Mouse (Mus musculus) T-helper 17 cell (primary cell): ENCODE data around the gene Slc23a4.

Experiments
- in situ Hi-C, 2 experiments: fragments of 300-600 bp; cut with MboI, MseI; formaldehyde crosslinking; loops; 1 replicate in 1 of 2; 2 replicates in 1 of 2; pipeline ENCODE4 v1.15.1; 2025; ENCODE audit warnings: high pct_unique_total_duplicates in 2 of 2

Gene Slc23a4

DNA sequence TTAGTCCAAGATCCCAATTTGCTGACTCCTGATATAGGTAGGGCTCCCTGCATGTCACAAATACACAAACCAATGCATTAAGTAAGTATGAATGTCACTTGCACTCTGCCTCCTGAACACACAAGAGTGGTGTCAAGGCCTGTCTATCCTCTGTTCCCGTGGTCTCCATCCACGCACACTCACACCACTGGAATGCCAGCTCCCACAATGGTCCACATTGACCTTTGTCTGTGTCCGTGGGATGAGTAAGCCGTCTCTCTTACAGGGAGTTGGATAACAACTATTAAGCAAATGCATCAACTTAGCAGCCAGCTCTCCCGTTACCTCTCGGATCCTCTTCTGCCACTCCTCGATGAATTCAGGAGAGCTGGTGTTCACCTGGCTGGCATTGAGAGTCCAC lies 29.1 kb downstream of the Slc23a4 start:
- in situ Hi-C loops: no loop called here

DNA sequence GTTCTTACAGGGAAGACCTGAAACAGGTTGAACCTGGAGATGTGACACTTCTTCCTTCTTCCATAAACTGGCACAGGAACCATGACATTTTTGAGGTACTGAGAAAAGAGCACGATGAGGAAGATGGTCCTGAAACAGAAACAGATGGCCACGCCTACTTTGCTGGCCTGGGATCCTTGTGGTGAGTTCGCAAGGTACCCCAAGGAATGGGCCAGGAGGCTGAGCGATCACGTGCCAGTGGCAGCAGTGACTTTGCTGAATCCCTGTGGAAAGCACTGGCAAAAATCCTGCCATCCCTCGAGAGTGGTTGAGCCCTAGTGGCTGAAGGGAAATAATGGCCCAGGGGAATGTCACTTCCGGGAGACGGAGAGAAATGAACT lies 32.4 kb downstream of the Slc23a4 start:
- in situ Hi-C loops: no loop called here

DNA sequence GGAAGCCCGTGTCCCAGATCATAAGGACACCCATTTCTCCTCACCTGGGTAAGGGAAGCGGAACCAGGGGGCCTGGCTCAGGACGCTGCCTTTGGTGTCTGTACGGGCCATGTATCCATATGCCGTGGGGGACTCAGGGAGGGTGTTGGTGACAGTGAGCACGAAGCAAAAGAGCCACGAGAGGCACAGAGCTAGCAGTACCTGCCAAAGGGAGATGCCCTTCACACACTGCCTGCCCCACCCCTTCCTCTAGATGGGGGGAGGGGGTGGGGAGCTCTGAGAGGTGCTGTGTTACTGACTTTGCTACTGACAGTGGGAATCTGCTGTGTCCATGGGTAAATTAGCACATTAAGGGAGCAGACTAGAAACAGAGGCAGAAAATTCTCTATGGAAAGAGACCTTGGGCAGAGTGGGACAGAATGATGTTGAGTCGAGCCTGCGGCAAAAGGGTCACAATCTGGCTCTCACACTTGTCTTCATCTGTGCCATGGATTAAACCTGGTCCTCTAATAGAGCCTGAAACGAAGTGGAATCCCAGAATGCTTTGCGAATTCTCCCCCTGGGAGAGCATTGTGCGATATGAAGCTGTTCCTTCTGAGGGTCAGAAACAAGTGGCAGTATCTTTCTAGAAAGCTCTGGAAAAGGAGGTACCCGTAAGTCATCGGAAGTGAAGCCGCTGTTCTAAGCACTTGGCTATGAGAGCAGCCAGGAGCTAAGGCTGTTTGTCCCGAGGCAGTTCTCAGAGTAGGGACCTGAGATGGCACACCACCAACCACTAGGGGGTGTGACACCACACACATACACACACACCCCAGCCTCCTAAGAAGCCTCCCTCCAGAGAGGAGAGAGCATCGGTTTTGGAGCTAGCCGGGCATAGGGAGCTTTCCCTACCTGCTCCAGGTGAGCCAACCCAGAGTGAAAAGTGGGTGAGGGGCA lies 33.0 kb downstream of the Slc23a4 start:
- in situ Hi-C loops: no loop called here

DNA sequence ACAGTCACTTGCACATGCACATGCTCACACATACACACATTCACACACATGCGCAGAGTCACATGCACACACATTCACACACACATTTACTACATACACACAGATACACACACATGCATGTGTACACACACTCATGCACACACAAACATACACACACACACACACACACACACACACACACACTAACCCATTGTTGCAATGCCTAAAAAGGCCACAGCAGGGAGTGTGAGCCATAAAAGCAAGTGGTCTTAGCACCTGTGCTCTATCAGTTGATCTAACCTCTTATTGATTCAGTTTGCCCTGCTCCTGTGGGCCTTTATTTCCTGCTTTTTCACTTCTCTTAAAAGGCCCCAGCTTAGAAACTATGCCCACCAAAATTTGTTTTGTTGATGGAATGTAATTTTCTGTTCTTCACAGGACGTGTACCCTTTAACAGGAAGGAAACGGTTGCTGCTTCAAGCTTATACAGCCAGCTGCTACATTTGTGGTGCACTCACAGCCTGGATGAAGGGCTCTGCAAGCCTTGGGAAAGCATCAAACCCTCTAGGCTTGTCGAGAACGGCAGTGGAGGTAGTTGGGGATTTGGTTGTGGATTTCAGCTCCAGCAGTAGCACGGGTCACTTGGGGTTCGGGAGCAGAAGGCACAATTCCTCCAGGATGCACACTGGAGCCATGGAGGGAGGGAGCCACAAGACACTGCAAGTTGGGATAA lies 36.1 kb downstream of the Slc23a4 start:
- in situ Hi-C loops: no loop called here

DNA sequence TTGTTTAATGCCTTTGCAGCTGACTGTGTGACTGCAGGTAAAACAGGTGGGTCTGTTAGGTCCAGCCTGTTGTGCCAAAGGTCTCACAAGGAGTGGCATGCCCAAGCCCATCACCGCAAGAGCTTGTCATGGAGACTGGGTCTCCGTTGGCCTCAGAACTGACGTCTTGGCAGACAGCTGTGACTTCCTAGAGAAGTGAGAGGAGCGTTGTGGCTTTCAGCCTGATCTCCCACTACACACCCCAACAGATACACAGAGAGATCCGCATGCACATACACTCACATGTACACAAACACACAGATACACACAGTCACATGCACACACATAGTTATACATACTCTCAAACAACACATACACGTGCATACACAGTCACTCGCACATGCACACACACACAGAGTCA lies 36.7 kb downstream of the Slc23a4 start:
- in situ Hi-C loops: no loop called here

DNA sequence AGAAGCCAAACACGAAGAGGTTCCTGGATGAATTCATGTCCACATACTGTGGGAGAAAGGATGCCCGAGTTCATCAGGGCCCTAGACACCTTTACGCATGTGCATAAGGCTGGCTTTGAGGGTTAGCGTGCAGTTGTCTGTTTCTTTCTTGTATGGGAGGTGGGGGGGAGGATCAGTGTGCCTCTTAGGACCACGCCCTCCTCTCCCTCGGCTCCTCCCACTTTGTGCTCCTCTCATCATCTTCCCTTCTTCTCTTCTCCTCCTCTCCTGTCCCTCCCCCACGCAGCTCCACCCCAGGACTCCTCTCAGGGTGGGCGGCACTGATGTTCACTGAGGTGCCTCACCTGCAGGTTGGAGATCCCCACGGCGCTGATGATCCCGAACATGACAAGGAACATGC lies 39.7 kb downstream of the Slc23a4 start:
- in situ Hi-C loops: no loop called here

DNA sequence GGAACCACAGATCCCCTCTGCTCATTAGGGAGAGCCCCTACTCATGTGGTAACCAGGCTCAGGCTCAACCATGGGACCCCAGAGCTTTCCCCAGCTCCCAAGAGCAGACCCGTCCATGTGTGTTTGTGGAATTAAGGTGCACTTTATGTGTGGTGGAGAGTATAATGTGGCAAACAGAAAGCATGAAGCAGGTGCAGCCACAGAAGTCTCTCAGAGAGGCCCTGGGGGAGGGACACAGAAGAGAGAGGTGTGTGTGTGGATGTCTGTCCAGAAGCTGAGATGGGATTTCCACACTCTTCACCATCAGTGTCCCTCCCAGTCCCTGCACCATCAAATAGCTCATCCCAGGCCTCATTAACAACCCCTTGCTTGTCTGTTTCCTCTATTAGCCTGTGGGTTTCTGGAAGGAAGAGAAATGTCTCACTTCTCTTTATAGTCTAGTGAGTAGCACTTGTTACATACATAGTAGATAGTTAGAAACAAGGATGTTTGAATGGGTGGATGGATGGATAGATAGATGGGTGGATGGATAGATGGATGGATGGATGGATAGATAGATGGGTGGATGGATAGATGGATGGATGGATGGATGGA lies 41.6 kb downstream of the Slc23a4 start:
- in situ Hi-C loops: no loop called here

DNA sequence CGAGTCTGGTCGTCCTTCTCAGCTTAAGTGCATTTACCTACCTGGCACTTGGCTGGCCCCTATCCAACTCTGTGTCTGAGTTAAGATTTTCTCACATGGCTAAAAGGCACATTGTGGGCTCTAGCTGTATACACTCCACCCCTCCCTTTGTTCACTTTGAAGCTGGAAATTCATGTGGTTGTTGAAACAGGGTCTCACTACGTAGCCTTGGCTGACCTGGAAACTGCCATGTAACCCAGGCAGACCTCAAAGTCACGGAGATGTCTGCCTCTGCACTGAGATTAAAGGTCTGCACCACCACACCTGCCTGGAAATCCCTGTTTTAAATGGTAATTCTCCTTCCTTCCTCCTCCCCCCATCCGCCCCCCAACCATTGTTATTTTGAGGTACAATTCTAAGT lies 44.7 kb downstream of the Slc23a4 start:
- in situ Hi-C loops: no loop called here

DNA sequence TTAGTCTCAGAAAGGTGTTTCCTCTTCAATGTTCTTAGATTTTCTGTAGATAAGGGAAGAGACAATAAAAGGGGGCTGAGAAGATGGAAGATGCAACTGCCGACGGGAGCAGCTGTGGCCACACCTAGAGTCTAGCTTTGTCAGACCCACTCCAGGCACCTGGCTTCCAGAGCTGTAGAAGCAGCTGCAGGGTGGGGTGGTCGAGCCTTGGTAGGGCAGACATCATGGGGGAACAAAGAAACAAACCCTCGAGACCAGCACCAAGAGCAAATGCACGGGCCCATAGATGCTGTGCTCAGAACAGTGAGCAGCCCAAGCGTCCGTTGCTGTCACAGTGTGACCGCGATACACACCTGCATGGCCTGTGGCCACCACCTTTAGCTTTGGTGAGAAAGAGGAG lies 45.8 kb downstream of the Slc23a4 start:
- in situ Hi-C loops: no loop called here

DNA sequence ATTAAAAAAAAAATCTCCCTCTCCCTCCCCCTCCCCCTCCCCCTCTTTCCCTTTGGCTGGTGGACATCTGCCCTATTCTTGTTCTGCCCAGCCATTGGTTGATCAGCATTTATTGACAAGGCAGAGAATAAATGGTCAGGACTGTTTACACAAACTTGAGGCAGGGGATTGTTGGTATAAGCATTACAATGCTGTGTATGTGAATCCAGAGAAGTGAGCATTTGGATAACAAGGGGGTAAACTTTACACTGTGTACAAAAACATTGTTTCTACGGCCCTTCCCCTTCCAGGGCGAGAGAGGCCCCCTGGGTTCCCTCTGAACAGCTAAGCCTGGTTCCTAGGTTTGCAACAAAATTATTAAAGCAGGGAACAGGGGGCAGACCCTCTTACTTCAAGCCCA lies 46.7 kb downstream of the Slc23a4 start:
- in situ Hi-C loops: no loop called here

DNA sequence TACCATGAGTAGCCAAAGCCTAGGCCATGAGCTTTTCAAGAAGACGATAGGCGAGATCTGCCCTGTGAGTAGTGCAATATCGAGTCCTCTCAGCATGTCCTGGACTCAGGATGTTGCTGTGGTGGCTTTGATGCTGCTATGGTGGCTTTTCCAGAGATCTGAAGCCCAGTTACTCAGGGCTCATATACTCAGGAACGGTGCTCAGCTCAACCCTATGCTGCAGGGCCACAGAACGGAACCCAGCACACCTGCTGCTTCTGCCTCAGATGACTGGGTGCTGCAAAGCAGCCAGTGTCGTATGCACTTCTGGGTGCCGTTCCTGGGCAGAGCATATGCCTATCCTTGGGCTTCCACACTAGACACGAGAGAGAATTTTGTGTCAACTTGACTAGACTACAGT lies 48.8 kb downstream of the Slc23a4 start:
- in situ Hi-C loops: loop anchor here in 1 of 2 experiments (5.0 kb wide), 1 partner anchor 58 kb away; no protein-coding TSS in a partner anchor

DNA sequence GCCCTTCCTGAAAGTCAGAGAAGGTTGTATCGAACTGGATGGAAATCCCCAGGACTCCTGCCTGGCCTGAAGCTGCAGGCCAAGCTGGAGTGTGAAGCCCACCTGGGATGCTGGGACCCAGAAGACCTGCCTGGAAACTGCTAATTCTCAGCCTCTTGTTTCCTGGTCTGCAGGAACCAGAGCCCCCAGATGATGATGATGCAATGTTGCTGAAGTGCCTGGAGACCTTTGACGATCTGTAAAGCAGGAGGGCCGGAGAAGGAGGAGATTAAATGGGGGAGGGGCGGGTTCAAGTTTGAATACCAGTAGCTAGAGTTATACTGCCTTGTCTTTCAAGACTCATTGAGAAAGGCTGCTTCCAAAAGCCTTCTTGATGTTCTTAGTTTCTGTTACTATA lies 49.3 kb downstream of the Slc23a4 start:
- in situ Hi-C loops: loop anchor here in 1 of 2 experiments (5.0 kb wide), 1 partner anchor 58 kb away; no protein-coding TSS in a partner anchor

DNA sequence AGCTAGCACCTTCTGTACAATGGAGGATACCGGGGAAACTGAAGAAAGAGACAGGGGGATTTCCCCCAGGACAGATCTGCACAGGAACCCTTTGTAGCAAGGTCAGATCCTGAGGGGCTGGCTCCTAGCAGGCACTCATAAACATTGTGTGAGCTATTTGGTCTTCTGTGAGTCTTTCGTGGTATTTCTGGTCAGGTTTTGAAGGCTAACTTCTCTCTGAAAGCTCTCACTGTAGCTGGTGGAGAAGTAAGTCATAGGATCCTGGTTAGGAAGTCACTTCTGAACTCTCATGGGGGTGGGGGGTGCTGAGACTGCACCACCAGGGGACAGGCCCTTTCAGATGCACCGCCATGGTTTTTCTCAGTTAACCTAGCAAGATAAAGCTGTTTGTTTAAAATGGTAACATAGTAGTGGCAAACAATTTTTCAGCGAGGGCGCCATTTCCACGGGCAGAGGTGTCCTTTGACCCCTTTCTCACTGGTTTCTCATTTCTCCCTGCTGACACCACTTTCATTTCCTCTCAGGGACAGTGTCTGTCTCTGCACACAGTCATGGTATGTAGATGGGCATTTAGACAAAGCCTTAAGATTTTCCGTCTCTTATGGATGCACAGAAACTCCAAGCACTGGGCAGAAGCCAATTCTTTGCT lies 49.8 kb downstream of the Slc23a4 start:
- in situ Hi-C loops: loop anchor here in 1 of 2 experiments (5.0 kb wide), 1 partner anchor 59 kb away; no protein-coding TSS in a partner anchor

DNA sequence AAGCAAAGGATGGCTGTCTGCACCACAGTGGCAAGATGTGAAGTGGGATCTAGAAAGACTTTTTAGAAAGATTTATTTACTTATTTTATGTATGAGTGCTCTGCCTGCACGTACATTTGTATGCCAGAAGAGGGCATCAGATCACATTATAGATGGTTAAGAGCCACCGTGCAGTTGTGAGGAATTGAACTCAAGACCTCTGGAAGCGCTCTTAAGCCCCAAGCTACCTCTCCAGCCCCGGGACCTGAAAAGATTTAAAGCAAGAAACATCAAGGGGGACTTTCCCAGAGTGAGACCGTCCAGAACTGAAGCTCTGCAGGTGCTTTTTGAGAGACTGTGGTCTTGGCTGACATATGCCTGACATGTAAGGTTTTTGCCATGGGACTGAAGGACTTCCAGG lies 51.5 kb downstream of the Slc23a4 start:
- in situ Hi-C loops: loop anchor here in 1 of 2 experiments (5.0 kb wide), 1 partner anchor 61 kb away; no protein-coding TSS in a partner anchor

DNA sequence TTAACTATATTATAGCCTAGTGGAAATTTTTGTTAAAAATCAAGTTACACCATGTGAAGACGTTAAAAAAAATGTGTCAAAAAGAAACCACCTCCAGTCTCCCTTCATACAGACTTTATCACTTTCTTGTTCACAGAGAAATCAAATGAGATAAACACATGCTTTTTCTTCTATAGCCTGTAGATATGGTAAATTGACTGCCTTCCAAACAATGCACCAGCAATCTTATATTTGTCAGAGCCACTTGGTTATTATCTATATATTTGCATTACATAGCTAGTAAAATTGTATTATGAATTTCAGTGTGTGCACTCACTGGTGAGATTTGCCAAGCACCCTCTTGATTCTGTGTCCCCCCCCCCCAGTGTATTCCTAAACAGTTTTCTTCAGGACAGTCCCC lies 55.6 kb downstream of the Slc23a4 start:
- in situ Hi-C loops: no loop called here

DNA sequence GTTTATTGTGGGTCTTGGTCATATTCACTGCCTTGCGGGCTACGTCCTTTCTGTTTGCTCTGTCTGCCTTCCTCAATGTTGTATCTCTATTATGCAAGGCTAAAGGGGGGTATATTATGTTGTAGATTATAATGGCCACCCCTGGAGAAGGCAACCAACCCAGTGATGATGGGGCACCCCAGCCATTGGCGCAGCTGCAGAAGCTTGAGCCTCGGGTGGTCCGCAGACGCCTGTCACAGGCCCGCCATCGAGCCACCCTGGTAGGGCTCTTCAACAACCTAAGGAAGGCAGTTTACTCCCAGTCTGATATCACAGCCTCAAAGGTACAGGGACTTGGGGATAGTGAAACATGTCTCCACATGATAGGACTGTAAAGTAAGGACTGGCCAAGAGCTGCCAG lies 60.6 kb downstream of the Slc23a4 start:
- in situ Hi-C loops: no loop called here

DNA sequence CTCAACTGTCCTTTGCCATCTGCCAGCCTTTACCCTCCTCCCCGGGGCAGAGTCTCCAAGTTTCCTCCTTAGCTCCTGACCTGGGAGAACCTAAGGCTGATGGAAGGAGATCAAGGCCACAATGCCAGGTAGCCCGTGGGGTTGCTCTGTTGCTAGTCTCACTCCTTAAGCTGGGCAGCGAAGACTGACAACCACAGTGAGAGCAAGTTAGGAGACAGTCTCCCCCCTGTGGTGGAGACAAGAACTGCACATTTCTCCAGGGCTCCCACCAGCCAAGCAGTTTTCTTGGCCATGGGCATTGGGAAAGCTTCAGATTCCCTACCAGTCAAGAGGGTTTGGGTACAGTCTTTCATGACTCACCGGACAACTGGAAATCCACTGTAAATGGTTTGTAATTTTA lies 61.0 kb downstream of the Slc23a4 start:
- in situ Hi-C loops: no loop called here

DNA sequence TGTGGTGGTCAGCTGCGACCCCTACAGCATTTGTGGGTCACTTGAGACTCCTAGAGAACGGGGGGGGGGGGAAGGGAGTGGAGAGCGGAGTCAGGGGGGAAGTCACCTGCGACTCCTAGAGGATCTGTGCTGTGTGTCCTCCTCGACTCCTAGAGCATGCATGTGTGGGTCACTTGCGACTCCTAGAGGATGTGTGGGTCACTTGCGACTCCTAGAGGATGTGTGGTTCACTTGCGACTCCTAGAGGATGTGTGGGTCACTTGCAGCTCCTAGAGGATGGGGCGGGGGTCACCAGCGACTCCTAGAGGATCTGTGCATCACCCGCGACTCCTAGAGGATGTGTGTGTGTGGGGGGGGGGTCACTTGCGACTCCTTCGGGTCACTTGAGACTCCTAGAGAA lies 66.3 kb downstream of the Slc23a4 start:
- in situ Hi-C loops: no loop called here

DNA sequence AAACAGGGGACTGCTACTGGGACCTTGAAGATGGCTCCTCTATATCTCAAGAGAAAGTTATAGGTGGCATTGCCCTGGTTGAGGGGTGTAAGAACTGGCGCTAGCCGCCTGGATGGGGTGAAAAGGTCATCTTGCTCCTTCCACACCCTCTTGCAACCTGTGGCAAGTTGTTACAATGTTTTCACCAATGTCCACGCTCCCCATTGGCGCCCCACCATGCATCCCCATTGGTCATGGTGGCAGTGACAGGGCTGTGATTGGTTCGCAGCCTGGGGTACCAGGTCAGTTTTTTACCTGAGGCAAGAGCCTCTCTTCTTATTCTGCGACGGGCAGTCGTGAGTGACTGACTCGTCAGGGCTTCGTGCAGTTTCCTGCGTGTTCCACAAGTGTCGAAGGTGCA lies 67.6 kb downstream of the Slc23a4 start:
- in situ Hi-C loops: no loop called here

DNA sequence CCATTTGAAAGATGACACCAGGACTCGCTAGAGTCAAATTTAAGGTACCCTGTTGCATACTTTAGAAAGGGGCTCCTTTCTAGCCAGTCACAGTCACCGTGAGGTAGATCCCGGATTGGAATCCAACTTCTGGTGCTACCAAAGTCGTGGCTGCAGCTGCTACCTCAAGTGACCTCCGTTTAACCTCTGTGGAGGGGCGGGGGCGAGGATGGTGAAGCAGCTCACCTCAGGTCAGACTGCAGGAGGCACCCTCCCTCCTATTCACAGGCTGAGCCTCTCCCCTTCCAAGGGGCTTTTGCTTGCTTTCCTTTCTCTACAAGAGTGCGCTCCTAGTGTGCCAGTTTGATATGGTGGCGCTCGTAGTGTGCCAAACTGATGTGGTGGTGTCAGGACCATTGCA lies 68.2 kb downstream of the Slc23a4 start, which contains the start of gene Stra8:
Gene Stra8 (plus strand): TSS at position 208 of the 400 bp plus-strand sequence.
- in situ Hi-C loops: no loop called here

DNA sequence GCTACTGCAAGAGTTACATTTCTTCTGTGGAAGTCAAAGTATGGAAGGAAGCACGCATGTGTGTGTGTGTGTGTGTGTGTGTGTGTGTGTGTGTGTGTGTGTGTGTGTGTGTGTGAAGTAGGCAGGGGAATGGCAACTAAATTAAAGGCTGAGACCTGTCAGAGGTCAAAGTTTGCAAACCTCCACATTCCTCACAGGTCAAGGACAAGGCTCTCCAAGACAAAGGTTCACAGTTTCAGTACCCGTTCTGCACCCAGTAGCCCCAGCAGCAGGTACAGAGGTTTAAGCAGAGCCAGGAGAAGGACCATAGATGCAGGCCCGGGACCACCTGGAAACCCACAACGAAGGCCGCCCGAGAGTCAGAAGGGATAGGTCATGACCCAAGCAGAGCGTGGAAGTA lies 69.1 kb downstream of the Slc23a4 start:
- in situ Hi-C loops: no loop called here

DNA sequence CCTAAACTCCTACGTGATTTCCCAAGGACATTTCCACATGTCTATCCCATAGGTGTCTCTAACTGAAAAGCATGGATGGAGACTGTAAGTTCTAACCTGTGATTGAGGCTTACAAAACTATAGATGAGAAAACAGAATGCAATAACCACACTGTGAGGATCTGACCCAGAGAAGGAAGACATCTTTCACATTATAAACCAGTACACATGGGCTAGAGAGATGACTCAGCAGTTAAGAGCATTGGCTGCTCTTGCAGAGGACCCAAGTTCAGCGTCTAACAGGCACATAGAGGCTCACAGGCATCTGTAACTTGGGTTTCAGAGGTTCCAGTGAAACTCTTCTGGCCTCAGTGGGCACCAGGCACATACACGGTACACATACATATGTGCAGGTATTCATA lies 73.7 kb downstream of the Slc23a4 start:
- in situ Hi-C loops: loop anchor here in 1 of 2 experiments (5.0 kb wide), 1 partner anchor 422 kb away; no protein-coding TSS in a partner anchor
